Mouse (Mus musculus) kidney, postnatal 4 days (tissue): Measurements from ENCODE around the gene Pigc.

Source experiments
- DNase-seq, 2 experiments: peaks; one replicate each; pipeline ENCODE4 v3.0.0; 2021; ENCODE audit warnings: mixed read lengths in 2 of 2

Gene Pigc

GRCm38 (mm10) chr1:161968589-161969407, at the start of gene Pigc:
Pigc (plus strand) TSS chr1:161969186.
- peak; percentile 94 to 97 for DNase-seq

DNA sequence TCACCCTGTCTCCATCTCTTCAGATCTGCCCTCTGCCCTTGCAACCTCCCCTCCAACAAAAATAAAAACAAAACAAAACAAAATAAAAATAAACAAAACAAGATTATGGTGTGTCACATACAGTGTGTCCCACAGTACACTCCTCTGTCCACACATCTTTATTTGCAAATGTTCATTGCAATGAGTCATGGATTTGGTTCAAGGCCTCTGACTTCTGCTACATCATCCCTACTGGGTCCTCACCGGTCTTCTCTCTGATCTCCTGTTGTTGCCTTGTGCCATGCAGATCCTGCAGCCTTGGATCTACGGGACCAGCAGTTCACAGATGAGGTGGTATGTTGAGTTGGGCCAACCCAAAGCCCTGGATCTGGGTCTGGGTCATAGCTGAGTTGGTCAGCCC, 49.4 kb upstream of the Pigc start:
- no peak for DNase-seq

DNA sequence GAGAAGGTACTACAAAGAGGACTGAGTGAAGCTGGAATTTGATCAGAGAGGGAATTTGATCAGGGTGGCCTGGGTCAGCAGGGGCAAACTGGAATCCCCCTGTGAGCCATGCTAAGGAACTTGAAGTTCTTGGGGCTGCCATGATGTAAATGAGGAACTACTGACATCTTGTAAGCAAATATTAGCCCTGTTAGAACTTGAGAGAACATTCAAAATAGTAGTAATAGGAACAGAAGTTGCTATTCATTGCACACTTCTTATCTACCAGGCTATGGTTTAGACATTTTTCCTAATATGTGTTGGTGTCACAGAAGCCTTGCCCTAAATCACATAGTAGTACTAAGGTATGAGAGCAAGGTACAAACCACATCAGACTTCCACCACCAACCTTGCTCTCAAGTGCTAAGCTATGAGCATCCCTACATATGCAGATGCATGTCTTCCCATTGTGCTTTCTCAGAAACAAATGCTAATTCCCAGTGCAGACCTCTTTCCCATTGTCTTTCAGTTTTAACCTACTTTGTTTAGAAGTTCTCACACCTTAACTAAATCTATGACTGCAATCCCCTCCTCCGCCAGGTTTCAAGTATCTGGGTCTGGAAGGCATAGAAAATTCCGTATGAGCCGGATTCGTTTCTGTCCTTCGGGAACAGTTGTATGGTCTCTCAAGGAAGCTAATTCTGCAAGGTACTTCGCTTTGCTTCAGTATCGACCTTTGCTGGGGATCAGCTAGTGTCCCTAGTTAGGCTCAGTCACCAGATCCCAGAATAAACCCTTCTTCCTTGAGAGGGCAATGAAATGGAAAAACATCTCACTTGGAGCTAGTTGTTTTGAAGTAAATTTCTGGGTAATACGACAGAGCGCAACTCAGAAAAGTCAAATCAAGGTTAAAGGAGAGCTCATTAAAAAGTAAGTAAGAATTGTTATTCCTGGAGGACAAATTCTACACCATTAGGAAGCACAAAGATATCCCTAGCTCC, 48.2 kb upstream of the Pigc start:
- no peak for DNase-seq

- DNase-seq = no peak
Observed at GRCm38 (mm10) chr1:161921928-161922327, 47.1 kb upstream of the Pigc start.

GRCm38 (mm10) chr1:161924321-161924720, 44.7 kb upstream of the Pigc start:
- DNase-seq = no peak

- no peak for DNase-seq
Observed at GRCm38 (mm10) chr1:161925281-161925805, 43.6 kb upstream of the Pigc start.

DNA sequence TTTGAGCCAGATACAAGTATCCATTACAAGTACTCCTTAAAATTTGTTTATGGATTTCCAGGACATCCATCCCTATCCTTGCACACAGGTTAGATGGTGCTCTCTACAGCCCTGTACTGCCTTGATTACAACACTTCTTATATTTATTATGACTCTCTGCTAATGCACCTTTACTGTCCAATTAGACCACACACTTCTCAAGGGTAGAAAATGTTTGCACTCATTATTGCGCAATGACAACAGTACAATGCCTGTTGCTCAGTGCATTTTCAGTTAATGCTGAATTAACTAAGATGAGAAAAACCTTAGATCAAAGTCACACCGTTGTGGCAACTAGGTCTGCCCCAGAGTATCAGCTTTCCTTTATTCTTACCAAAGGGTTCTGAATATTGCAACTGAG, 41.0 kb upstream of the Pigc start:
- DNase-seq = no peak

- DNase-seq = no peak
Observed at GRCm38 (mm10) chr1:161931313-161931712, 37.7 kb upstream of the Pigc start.

DNA sequence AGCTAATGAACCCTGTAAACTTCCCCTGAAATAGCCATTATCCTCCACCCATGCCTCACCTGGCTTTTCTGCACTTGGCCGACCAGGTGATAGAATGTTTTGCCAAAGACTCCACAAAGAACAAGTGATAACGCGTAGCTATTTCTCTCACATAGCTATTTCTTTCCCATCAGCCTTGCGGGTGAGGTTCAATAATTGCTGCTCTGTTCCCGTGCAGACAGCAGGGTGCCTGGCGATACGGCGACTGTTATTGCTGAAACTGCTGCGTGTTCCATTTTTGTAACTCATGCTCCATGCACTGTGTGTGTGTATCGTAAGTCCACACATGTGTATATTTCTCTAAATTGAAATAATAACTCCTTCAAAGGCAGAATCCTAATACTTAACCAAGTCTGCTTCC, 37.2 kb upstream of the Pigc start:
- no peak for DNase-seq

DNA sequence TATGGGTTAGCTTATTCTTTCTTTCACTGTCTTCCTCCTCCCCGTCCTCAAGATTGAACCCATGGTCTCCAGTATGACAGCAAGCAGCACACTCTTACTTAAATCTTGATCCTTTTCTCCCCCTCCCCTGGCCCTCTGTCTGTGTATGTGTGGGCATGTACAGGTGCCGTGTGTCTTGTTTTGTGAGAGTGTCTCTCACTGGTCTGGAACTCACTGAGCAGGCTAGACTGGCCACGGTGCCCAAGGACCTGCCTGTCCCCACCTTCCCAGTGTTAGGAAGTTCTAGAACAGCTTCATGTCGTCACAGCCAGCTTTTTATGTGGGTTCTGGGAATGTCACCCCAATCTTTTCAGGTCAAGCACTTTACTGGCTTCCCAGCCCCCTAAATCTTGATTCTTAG, 36.7 kb upstream of the Pigc start:
- DNase-seq = no peak

DNA sequence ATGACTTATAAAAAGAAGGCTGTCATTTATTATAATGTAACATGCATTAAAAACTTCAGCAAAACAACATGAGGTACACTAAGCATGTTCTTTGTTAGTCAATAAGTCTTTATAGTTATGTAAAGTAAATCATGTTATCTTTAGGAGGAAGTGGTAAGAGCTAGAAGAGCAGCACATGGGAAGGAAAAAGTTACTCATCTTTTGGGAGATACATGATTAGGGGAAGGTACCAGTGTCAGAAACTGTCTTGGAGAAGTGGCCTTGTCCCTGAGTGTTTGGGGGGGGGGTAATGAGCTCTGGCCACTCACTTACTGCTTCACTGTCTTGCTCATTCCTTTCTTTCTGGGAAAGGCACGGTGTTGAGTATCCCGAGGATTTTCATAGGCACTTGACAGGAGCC, 26.9 kb upstream of the Pigc start:
- DNase-seq = no peak

DNA sequence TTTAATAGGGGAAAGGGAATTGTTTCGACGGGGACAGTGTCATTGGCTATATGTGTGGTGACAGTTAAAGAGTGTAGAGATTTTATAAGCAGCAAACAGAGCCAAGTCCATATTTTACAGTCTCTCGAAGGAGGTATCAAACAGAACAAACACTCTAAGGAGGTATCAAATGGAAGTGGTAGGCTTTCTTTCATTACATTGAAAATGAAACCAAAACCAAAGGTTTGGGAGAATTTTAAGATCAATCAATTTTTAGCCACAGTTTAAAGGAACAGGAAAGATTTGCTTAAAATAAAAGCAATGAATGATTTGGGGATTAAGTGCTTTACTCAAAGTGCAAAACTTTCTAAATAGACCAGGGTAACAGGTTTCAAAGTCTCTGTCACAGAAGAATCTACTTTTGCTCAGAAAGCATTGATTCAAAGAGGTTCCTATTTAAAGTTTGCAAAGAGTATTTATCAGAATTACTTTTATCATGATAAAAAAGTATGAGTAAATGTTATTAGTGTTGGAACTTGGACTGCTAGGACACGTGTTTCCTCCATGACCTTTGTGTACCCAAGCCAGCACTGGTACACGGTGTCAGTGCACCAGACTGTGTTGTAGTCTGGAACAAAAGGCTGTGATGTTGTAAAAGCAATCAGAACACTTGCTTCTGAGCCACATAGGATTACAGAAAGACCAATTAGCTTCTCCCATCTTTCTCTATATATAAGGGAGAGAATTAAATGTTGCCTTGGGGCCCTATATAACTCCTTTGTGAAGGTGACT, 17.8 kb upstream of the Pigc start:
- no peak for DNase-seq

GRCm38 (mm10) chr1:161952599-161952998, 16.4 kb upstream of the Pigc start:
- DNase-seq = no peak

DNA sequence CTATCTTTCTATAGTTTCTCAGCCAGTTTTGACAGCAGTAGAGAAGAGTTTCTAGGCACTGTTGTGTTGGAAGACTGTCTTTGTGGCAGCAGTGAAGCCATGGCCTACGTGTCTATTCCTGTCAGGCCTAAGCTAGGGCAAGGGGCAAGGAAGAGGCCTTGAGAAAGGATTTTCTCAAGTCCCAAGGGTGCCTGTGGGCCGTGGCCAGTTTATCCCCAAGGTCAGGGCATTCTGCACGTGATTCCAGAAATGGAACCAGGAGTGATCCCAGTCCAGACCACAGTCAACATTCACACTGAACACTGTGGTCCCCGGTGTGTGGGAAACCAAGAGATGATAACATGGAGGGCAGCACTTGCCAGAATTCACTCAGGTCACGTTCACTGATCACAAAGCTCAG, 13.1 kb upstream of the Pigc start:
- no peak for DNase-seq

- no peak for DNase-seq
Observed at GRCm38 (mm10) chr1:161957964-161958950, 10.7 kb upstream of the Pigc start.

GRCm38 (mm10) chr1:161962465-161963377, 6.3 kb upstream of the Pigc start:
- peak; percentile 32 to 60 for DNase-seq

DNA sequence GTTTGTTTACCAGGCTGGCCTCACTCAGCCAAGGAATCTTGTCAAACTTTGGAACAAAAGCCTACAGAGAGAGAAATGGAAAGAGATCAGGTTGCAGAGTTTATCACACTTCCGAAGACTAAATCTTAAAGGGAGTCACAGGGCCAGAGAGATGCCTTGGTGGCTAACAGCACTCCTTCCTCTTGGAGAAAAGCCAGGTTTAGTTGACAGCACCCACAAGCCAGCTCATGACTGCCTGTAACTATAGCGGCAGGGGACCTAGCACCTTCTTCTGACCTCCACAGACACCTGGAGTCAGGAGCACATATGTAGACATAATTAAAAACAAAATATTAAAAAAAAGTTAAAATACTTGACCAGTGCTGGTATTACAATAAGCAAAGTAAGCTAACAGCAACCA, 1.1 kb upstream of the Pigc start:
- no peak for DNase-seq

- no peak for DNase-seq
Observed at GRCm38 (mm10) chr1:161970874-161971273, 1.9 kb downstream of the Pigc start.

DNA sequence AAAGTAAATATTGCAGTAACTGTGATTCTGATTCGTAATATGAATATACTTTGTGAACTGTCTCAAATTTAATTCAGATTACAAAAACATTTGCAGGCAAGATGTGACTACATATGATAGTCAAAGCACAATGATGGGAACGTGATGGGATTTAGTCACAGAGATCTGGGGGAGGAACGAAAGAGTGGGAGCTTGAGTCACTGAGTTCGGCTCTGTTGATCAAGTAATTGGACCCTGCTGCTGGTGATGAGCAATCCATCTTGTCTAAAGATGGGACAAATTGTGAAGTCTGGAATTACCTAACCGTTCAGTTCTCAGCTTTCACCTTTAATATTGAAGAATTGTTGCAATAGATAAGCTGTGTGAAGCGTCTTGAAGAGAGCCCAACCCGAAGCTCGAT, 3.2 kb downstream of the Pigc start:
- no peak for DNase-seq
